Mouse (Mus musculus): ENCODE results near the gene Glrx5. TPM values are rescaled to one million over a fixed set of nuclear protein-coding genes. Genes with fewer than 3 reads are reported as not detected.

The Glrx5 gene
- total RNA-seq, 2 experiments from 2014 or later: 115 to 227 TPM

- no peak for DNase-seq (ENCODE audit: low spot score in 2 of 2)
Measured at GRCm38 (mm10) chr12:105065119-105065518, 32.6 kb downstream of the Glrx5 start.

- DNase-seq (ENCODE audit: low spot score in 2 of 2): no peak
Measured at GRCm38 (mm10) chr12:105066523-105066922, 34.0 kb downstream of the Glrx5 start.

DNA sequence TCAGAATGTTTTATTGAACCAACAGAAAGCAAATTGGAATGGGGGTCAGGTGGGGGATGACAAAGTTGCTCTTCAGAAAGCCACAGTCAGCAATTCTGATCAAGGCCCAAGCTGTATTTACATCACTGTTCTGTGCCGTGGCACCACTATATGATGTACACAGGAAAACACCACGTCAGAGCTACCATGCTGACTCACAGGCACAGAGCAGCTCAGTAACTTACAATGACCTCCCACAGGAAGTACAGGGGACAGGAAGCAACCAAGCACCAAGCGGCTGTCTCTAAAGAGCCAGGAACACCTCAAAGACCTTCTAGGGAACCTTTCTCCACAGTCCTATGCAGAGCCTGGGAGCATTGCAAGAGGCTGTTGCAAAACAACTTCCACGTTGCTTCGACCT, 36.4 kb downstream of the Glrx5 start:
- no peak for DNase-seq (ENCODE audit: low spot score in 2 of 2)

GRCm38 (mm10) chr12:105073708-105074107, 41.2 kb downstream of the Glrx5 start:
- peak in 1 of 2 experiments; percentile 22 for DNase-seq (ENCODE audit: low spot score in 2 of 2)

GRCm38 (mm10) chr12:105075496-105075895, 43.0 kb downstream of the Glrx5 start:
- DNase-seq (ENCODE audit: low spot score in 2 of 2): no peak

DNA sequence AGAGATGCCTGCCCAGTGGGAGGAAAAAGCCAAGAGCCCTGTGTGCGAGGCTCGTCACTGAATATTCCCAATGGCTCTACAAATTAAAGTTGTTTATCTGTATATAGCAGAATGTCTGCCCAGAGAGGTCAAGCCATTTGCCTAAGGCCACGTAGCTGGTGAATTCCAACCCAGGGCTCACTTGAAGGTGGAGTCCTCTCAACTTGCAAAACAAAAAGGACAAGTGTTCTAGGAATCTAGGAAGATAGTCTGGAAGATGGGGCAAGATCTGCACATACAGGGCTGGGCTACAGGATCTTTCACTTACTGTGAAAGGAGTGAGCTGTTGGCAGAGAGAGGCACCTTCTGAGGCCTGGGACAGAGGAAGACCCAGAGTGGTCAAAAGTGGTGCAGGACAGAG, 44.0 kb downstream of the Glrx5 start:
- DNase-seq (ENCODE audit: low spot score in 2 of 2): no peak

- DNase-seq (ENCODE audit: low spot score in 2 of 2): no peak
Measured at GRCm38 (mm10) chr12:105077232-105077631, 44.7 kb downstream of the Glrx5 start.

- DNase-seq (ENCODE audit: low spot score in 2 of 2): no peak
Measured at GRCm38 (mm10) chr12:105084171-105084570, 51.7 kb downstream of the Glrx5 start.

DNA sequence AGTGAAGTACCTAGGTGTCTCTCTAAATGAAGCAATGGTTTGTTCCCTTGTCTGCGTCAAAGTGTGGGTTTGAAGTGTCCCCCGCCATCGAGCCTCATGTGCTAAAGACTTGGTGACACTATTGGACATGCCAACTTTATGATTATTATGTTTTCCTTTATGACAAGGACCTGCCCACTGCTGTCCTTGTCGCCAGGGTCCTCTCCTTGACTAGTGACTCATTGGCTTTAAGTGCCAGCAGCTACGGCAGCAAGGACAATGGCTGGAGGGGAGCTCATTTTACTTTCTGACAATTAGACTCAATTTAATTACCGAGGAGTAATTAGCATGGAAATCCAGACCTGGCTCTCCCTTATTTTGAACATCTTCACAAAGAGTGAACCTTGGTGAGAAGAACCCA, 52.3 kb downstream of the Glrx5 start:
- no peak for DNase-seq (ENCODE audit: low spot score in 2 of 2)

- DNase-seq (ENCODE audit: low spot score in 2 of 2): no peak
Measured at GRCm38 (mm10) chr12:105085296-105085695, 52.8 kb downstream of the Glrx5 start.

DNA sequence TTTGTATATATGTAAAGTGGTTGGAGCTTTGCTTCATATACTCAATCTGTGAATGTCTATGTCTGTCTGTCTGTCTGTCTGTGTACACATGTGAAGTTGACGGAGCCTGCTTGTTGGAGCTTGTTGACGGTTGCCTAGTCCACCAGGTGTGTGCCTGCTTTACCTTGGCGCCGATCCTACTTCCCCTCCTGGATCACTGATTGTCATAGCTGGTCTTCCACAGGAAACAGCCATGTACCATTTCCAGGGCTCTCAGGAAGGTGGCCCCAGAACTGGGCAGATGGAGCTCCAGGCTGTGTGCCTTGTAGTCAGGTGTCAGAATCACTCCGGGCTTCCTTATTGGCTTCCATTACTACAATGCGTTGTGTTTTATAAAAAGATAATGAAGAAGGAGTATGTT, 54.3 kb downstream of the Glrx5 start:
- no peak for DNase-seq (ENCODE audit: low spot score in 2 of 2)

GRCm38 (mm10) chr12:105087353-105087752, 54.9 kb downstream of the Glrx5 start:
- DNase-seq (ENCODE audit: low spot score in 2 of 2): no peak

- DNase-seq (ENCODE audit: low spot score in 2 of 2): no peak
Measured at GRCm38 (mm10) chr12:105089231-105089630, 56.7 kb downstream of the Glrx5 start.

DNA sequence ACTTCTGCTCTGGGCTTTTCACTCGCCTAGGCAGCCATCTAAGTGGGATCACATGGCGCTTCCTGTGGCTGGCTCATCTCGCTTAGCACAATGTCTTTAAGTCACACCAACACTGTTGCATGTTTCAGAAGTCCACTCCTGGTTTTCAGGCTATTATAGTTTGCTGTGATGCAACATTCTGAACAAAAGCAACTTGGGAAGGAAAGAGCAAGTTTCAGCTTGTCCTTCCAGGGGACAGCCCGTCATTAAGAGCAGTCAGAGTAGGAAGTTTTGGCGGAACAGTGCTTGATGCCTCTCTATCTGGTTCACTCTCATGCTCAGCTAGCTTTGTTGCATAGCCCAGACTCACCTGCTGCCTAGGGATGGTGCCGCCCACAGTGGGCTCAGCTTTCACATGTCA, 59.1 kb downstream of the Glrx5 start:
- no peak for DNase-seq (ENCODE audit: low spot score in 2 of 2)

Small RNA genes lying within 50 kb of the gene (microRNA-seq; reads per million reads assigned to microRNA genes)
- gene Mir3069 (ENCODE audit: borderline number of aligned reads in 2 of 2): 4.9 to 11.8 reads per million in 2 experiments

Other genes with a start within 250 kb of the Glrx5 start
- 10 to 100 TPM; 12.8 to 15.9 TPM for gene Clmn, start 167.6 kb upstream of the Glrx5 start, total RNA-seq (2021)
- gene Syne3, start 22.9 kb upstream of the Glrx5 start, total RNA-seq (2021): 10 to 100 TPM in 1 of 2 experiments, 1 to 10 TPM in 1; 9.3 to 11.4 TPM
- gene Tcl1b2, start 113.3 kb downstream of the Glrx5 start, total RNA-seq (2021): not detected
- gene Tcl1b1, start 127.0 kb downstream of the Glrx5 start, total RNA-seq (2021): not detected
- not detected for gene Tcl1b5, start 143.7 kb downstream of the Glrx5 start, total RNA-seq (2021)
- gene Tcl1b3, start 158.4 kb downstream of the Glrx5 start, total RNA-seq (2021): not detected
- gene Tcl1b4, start 169.3 kb downstream of the Glrx5 start, total RNA-seq (2021): not detected
- not detected for gene Tcl1, start 190.1 kb downstream of the Glrx5 start, total RNA-seq (2021)

All from adrenal gland, adult 18-20 months (tissue).